Mouse (Mus musculus) neural tube, embryonic 15.5 days (tissue): ENCODE measurements around the gene Rras2. TPM values are rescaled to one million over a fixed set of nuclear protein-coding genes. Genes with fewer than 3 reads are reported as not detected.

Experiments
- ATAC-seq: fragments of 200-750 bp; cut with Nextera tagmentation; 2 replicates; pipeline ENCODE4 v1.8.0; 2017; ENCODE audit warnings: mild to moderate bottlenecking, moderate TSS enrichment, moderate library complexity; ENCODE audit not compliant: low FRiP score
- H3K27ac ChIP-seq: fragments of 300-500 bp; sonication (generic); replicated peaks from 2 replicates; pipeline ENCODE4 v1.5.1; 2015; ENCODE audit warnings: mild to moderate bottlenecking, inconsistent platforms
- H3K27me3 ChIP-seq: fragments of 300-500 bp; sonication (generic); replicated peaks from 2 replicates; pipeline ENCODE4 v1.6.1; 2015; ENCODE audit warnings: inconsistent platforms
- H3K36me3 ChIP-seq: fragments of 300-500 bp; sonication (generic); 2 replicates; pipeline ENCODE4 v1.6.1; 2015; ENCODE audit warnings: inconsistent platforms
- H3K4me1 ChIP-seq: fragments of 300-500 bp; sonication (generic); 2 replicates; pipeline ENCODE4 v1.6.1; 2015; ENCODE audit warnings: inconsistent platforms
- H3K4me2 ChIP-seq: fragments of 300-500 bp; sonication (generic); 2 replicates; pipeline ENCODE4 v1.6.1; 2015; ENCODE audit warnings: inconsistent platforms, mild to moderate bottlenecking, moderate library complexity
- H3K4me3 ChIP-seq: fragments of 300-500 bp; sonication (generic); replicated peaks from 2 replicates; pipeline ENCODE4 v1.5.1; 2015; ENCODE audit warnings: mild to moderate bottlenecking, inconsistent platforms
- H3K9ac ChIP-seq: fragments of 300-500 bp; sonication (generic); replicated peaks from 2 replicates; pipeline ENCODE4 v1.6.1; 2015; ENCODE audit warnings: mild to moderate bottlenecking, inconsistent platforms
- H3K9me3 ChIP-seq: fragments of 300-500 bp; sonication (generic); replicated peaks from 2 replicates; pipeline ENCODE4 v1.6.1; 2016; ENCODE audit warnings: inconsistent platforms
- WGBS: fragments of 180-500 bp; shearing (Covaris S2); methylation state at CpG from one replicate; pipeline ENCODE4 v1.1.7; 2015; ENCODE audit warnings: mixed read lengths; 5-methylcytosine and 5-hydroxymethylcytosine counted together
- polyA plus RNA-seq: library from polyadenylated mRNA; unstranded; fragments of >200 nt; fragmentation: Nextera tagmentation; extraction: Ambion mirVana; gene quantifications from 2 replicates; pipeline ENCODE4 v1.2.1, GENCODE M21; 2015

Rras2 gene
- polyA plus RNA-seq, 1 experiment from 2014 or later: 18.2 TPM

- Histone ChIP-seq H3K9ac (no peak overlapping the region), H3K4me3 (no peak overlapping the region), H3K36me3 (no peaks in the 10 kb centered on the region), H3K9me3 (no peaks in the 10 kb centered on the region), H3K4me2 (no peak overlapping the region), H3K27ac (no peak overlapping the region), H3K4me1 (peaks cover 2% of the 10 kb centered on the region), H3K27me3 (no peaks in the 10 kb centered on the region)
- ATAC-seq: no peak
- 91% methylated on average over 7 of the region's 7 CpGs for WGBS
Measured at GRCm38 (mm10) chr7:114140026-114140425, 22.4 kb upstream of the Rras2 start.

- WGBS: 90% methylated on average over 3 of the region's 3 CpGs
- no peaks in the 10 kb centered on the region for H3K36me3 ChIP-seq
- no peak overlapping the region for H3K27ac ChIP-seq
- no peak overlapping the region for H3K9ac ChIP-seq
- H3K4me3 ChIP-seq: no peak overlapping the region
- ATAC-seq: no peak
- H3K27me3 ChIP-seq: no peaks in the 10 kb centered on the region
- no peaks in the 10 kb centered on the region for H3K9me3 ChIP-seq
- H3K4me2 ChIP-seq: no peak overlapping the region
- peaks cover 3% of the 10 kb centered on the region for H3K4me1 ChIP-seq
Measured at GRCm38 (mm10) chr7:114139400-114139799, 21.8 kb upstream of the Rras2 start.

DNA sequence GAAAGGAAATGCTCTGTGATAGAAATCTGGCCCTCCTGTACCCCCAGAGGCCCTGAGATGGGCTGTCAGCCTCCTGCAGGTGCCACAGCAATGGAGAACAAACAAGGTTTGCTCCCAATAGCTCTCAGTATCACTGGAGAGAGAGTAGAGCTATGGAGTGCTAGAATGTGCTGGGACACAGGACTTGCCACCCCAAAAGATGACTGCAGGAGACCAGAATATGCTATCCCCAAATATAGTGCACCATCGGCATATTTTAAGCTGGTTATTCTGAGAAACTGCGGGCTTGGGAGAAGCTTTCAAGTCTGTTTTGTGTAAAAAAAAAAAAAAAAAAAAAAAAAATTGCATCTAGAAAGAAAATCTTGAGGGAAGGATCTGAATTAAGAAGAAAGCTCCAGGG, 20.7 kb upstream of the Rras2 start:
- no peak overlapping the region for H3K9ac ChIP-seq
- no peaks in the 10 kb centered on the region for H3K9me3 ChIP-seq
- no peak overlapping the region for H3K4me2 ChIP-seq
- ATAC-seq: no peak
- 94% methylated on average over 2 of the region's 2 CpGs for WGBS
- H3K27ac ChIP-seq: no peak overlapping the region
- peaks cover 3% of the 10 kb centered on the region for H3K4me1 ChIP-seq
- no peaks in the 10 kb centered on the region for H3K27me3 ChIP-seq
- H3K4me3 ChIP-seq: no peak overlapping the region
- H3K36me3 ChIP-seq: no peaks in the 10 kb centered on the region

GRCm38 (mm10) chr7:114135166-114135565, 17.6 kb upstream of the Rras2 start:
- Histone ChIP-seq H3K4me3 (no peak overlapping the region), H3K4me1 (peaks cover 12% of the 10 kb centered on the region), H3K27ac (no peak overlapping the region), H3K4me2 (no peak overlapping the region), H3K27me3 (no peaks in the 10 kb centered on the region), H3K9ac (no peak overlapping the region), H3K36me3 (no peaks in the 10 kb centered on the region), H3K9me3 (no peaks in the 10 kb centered on the region)
- no peak for ATAC-seq
- 34% methylated on average over 6 of the region's 6 CpGs for WGBS

DNA sequence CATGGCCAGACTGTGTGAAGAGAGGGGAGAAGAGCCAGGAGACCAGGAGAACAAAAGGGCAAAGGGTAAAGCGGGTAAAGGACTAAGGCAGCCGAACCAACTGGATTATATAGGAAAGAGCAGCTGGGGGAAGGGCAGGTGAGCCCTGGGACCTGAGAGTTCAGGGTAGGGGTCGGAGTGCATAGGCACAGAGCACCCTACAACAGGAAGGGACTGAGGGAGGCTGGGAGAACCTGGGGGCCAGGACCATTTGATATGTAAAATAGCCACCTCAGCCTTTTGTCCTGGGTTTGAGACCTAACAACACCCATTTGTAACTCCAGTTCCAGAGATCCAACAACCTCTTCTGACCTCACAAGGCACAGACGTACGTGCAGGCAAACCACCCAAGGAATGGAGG, 16.4 kb upstream of the Rras2 start:
- Histone ChIP-seq H3K4me2 (no peak overlapping the region), H3K27ac (no peak overlapping the region), H3K4me1 (peaks cover 12% of the 10 kb centered on the region), H3K9me3 (no peaks in the 10 kb centered on the region), H3K4me3 (no peak overlapping the region), H3K27me3 (no peaks in the 10 kb centered on the region), H3K9ac (no peak overlapping the region), H3K36me3 (no peaks in the 10 kb centered on the region)
- ATAC-seq: no peak
- WGBS: 20% methylated on average over 3 of the region's 5 CpGs

DNA sequence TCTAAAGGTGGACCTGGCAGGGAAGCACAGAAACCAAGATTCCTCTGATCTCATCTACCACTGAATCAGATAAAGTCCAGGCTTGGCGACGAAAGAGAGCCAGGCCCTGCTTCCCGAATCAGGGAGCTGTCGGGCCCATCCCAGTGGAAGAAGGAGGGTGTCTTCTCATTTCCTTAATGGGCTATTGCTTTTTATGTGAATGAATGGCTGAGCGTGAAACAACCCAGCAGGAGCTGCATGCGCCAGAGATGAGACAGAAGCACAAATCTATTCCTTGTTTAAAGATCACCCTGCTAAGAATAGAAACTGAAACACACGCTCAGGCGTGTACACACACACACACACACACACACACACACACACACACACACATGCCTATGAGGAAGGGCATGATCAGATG, 14.7 kb upstream of the Rras2 start:
- peak overlapping the region; percentile 5; the same call in 1 of the 2 replicates for H3K4me2 ChIP-seq
- ATAC-seq: no peak
- WGBS: 7% methylated on average over 8 of the region's 8 CpGs
- no peaks in the 10 kb centered on the region for H3K36me3 ChIP-seq
- H3K9ac ChIP-seq: no peak overlapping the region
- no peak overlapping the region for H3K27ac ChIP-seq
- no peak overlapping the region for H3K4me3 ChIP-seq
- no peaks in the 10 kb centered on the region for H3K27me3 ChIP-seq
- peaks cover 12% of the 10 kb centered on the region for H3K4me1 ChIP-seq
- H3K9me3 ChIP-seq: no peaks in the 10 kb centered on the region

- Histone ChIP-seq H3K27ac (no peak overlapping the region), H3K36me3 (no peaks in the 10 kb centered on the region), H3K4me1 (peaks cover 8% of the 10 kb centered on the region), H3K27me3 (no peaks in the 10 kb centered on the region), H3K4me3 (no peak overlapping the region), H3K4me2 (no peak overlapping the region), H3K9me3 (no peaks in the 10 kb centered on the region), H3K9ac (no peak overlapping the region)
- no peak for ATAC-seq
- WGBS: 63% methylated on average over 2 of the region's 2 CpGs
Measured at GRCm38 (mm10) chr7:114129281-114129680, 11.7 kb upstream of the Rras2 start.

- H3K36me3 ChIP-seq: no peaks in the 10 kb centered on the region
- 0 out of 2 replicates have a peak overlapping the region, but pooled peaks have one; percentile 89 for H3K27ac ChIP-seq
- H3K4me2 ChIP-seq: peak overlapping the region; percentile 81
- WGBS: 47% methylated on average over 7 of the region's 7 CpGs
- H3K9me3 ChIP-seq: no peaks in the 10 kb centered on the region
- ATAC-seq: 0 out of 2 replicates have a peak, but pooled peaks have one; percentile 1
- H3K4me3 ChIP-seq: peak overlapping the region; percentile 83
- H3K27me3 ChIP-seq: peaks cover 4% of the 10 kb centered on the region; the same call in 1 of the 2 replicates
- peak overlapping the region; percentile 74; the same call in 1 of the 2 replicates for H3K9ac ChIP-seq
- peaks cover 17% of the 10 kb centered on the region for H3K4me1 ChIP-seq
Measured at GRCm38 (mm10) chr7:114118180-114118579, 599 bp upstream of the Rras2 start.

DNA sequence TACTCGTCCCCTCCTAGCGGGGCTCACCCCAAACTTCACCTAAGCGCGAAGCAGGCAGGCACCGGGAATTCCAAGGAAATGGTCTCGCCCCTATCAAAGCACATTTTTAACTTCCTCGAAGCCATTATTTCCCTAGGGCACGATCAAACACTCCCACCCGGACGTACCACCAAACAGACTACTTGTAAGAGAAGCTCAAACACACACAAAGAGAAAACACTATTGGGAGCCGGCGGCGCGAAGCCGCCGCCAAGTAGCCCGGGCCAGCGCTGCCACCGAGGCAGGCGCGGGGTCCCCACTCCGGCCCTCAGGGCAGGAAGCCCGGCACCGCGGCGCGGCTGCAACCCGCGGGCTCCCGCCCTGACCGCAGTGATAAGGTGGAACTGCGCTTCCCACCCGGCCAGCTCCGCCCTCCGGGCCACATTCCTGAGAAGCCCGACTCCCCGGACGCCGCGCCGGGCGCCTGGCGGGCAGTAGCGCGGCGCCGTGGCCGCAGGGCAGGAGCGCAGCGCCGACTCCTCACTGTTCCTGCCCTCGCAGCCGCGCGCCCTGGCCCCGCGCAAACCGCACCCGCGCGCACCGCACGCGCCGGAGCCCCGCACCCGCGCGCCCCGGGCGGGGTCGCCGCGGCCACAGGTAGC, 750 bp downstream of the Rras2 start:
- WGBS: under 1% methylated on average over 49 of the region's 74 CpGs
- ATAC-seq: peak; percentile 89

DNA sequence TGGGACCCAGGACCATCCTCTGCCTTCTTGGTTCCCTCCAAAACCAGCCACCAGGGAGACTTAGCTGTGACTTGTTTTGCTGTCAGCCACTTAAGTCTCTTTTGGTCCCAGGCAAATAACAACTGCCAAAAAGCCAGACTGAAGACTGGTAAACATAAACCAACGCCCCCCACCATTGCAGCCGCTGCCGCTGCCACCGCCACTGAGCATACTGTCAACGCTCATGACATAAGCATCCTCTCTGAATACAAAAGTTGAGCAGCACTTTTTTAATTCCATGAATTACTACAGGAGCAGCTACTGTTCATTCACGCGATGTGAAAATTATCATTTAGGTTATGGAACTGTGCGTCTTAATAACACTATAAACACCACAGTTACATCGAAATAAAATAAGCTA, 1.6 kb downstream of the Rras2 start:
- H3K36me3 ChIP-seq: no peaks in the 10 kb centered on the region
- no peak overlapping the region for H3K9ac ChIP-seq
- no peaks in the 10 kb centered on the region for H3K9me3 ChIP-seq
- ATAC-seq: no peak
- WGBS: 20% methylated on average over 9 of the region's 9 CpGs
- peaks cover 4% of the 10 kb centered on the region; the same call in 1 of the 2 replicates for H3K27me3 ChIP-seq
- peak overlapping the region; percentile 83 for H3K4me3 ChIP-seq
- peaks cover 17% of the 10 kb centered on the region for H3K4me1 ChIP-seq
- H3K27ac ChIP-seq: no peak overlapping the region
- peak overlapping the region; percentile 81 for H3K4me2 ChIP-seq

More for the DNA sequence above, 750 bp downstream of the Rras2 start:
- peak overlapping the region; percentile 89 for H3K27ac ChIP-seq
- no peaks in the 10 kb centered on the region for H3K9me3 ChIP-seq
- peak overlapping the region; percentile 81 for H3K4me2 ChIP-seq
- H3K4me3 ChIP-seq: peak overlapping the region; percentile 83
- no peaks in the 10 kb centered on the region for H3K36me3 ChIP-seq
- peaks cover 17% of the 10 kb centered on the region for H3K4me1 ChIP-seq
- peaks cover 4% of the 10 kb centered on the region; the same call in 1 of the 2 replicates for H3K27me3 ChIP-seq
- peak overlapping the region; percentile 74 for H3K9ac ChIP-seq

DNA sequence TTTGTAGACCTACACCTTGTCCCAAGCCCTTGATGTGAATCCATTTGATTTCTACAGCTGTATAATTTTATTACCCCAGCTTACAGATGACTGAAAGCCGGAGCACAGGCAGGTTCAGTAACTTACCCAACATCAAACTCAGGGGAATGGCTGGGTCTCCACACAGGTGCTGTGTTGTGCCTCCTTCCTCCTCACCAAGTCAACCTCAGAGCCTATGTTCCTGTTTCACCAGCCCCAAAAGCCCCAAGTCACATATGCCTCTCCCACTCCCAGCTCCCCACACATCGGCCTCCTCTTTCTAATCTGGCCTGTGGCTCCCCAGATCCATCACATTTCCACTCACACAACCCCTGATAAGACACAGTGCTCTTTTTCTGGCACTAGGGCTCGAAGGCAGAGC, 2.6 kb downstream of the Rras2 start:
- peaks cover 4% of the 10 kb centered on the region; the same call in 1 of the 2 replicates for H3K27me3 ChIP-seq
- no peak overlapping the region for H3K9ac ChIP-seq
- H3K4me3 ChIP-seq: no peak overlapping the region
- no peak for ATAC-seq
- H3K36me3 ChIP-seq: no peaks in the 10 kb centered on the region
- H3K9me3 ChIP-seq: no peaks in the 10 kb centered on the region
- no peak overlapping the region for H3K4me2 ChIP-seq
- 82% methylated on average over 3 of the region's 3 CpGs for WGBS
- H3K4me1 ChIP-seq: peaks cover 17% of the 10 kb centered on the region
- H3K27ac ChIP-seq: no peak overlapping the region

- Histone ChIP-seq H3K36me3 (no peaks in the 10 kb centered on the region), H3K4me3 (no peak overlapping the region), H3K9me3 (no peaks in the 10 kb centered on the region), H3K27ac (no peak overlapping the region), H3K27me3 (peaks cover 4% of the 10 kb centered on the region; the same call in 1 of the 2 replicates), H3K4me1 (peaks cover 17% of the 10 kb centered on the region), H3K9ac (no peak overlapping the region), H3K4me2 (no peak overlapping the region)
- WGBS: 97% methylated on average over 2 of the region's 2 CpGs
- ATAC-seq: no peak
Measured at GRCm38 (mm10) chr7:114114284-114114683, 3.3 kb downstream of the Rras2 start.
